ENCODE assay signal across 8 mouse cellular contexts in the genomic region with DNA sequence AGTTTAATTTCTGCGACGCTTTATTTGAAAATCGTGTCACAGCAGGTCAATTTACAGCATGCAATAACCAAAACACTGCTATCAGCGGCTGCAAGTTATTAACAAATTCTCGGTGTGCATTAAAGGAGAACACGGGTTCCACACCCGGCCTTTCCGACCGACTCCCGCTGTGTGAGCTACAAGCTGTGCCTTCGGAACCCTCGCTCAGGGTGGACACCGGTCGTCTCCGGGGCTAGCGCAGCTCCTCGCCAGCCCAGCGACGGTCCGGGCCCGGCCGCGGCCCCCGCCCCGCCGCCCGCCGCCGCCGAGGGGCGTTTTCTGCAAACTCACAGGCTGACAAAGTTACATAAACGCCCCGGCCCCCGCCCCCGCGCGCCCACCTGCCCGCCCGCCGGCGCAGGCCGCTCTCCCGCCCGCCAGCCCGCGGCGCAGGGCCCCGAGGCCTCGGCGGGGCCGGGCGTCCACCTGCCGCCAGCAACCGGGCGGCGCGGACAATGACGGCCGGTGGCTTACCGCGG. TPM values are rescaled to one million over a fixed set of nuclear protein-coding genes. Genes with fewer than 3 reads are reported as not detected.
DNase-seq lines count a peak whose midpoint lies in the region; ATAC-seq and TF ChIP-seq lines count a peak whose summit lies in the region.

No protein-coding gene starts in this region.

- peak; percentile 66 for DNase-seq in adrenal gland, adult 2 months
- peak; percentile 54 to 69 for DNase-seq in heart, postnatal 14 days
- DNase-seq in kidney, postnatal 4 days: peak; percentile 63 to 77
- no peak for DNase-seq in lung, postnatal 0 days (ENCODE audit: low spot score)
- peak; percentile 51 for DNase-seq in right cerebral cortex, postnatal 25 days
- no peak for DNase-seq in T-cell, adult 2 months (ENCODE audit: low spot score)

- H3K4me1 ChIP-seq in embryonic fibroblast, embryonic 13.5 days (ENCODE audit: control insufficient read depth, insufficient read depth, low read length): 0 out of 2 replicates have a peak, but pooled peaks cover 2% of the 10 kb centered on the region
- H3K4me1 ChIP-seq in lung, postnatal 0 days (ENCODE audit: insufficient read depth, low read depth, low read length): peaks cover 11% of the 10 kb centered on the region; the same call in 1 of the 2 replicates

- H3K4me3 ChIP-seq in C2C12 (ENCODE audit: insufficient read depth, poor library complexity, severe bottlenecking): peak overlapping the region; percentile 66
- peak overlapping the region; percentile 67 for H3K4me3 ChIP-seq in embryonic fibroblast, embryonic 13.5 days (ENCODE audit: insufficient read depth, low read length)
- peak overlapping the region; percentile 77 for H3K4me3 ChIP-seq in lung, postnatal 0 days (ENCODE audit: low read depth, low read length)

- H3K79me3 ChIP-seq in C2C12 (ENCODE audit: low read depth): peaks cover 16% of the 10 kb centered on the region

- WGBS in lung, postnatal 0 days: under 1% methylated on average over 39 of the region's 61 CpGs

- intact Hi-C loops in heart, postnatal 14 days (cut with DNase I): loop anchor here (5.0 kb wide), 5 partner anchors 38 to 273 kb away; no protein-coding TSS in a partner anchor

- ATAC-seq in lung, postnatal 0 days: no peak

- H3K36me3 ChIP-seq in C2C12 (ENCODE audit: control insufficient read depth, insufficient read depth): no peaks in the 10 kb centered on the region
- no peaks in the 10 kb centered on the region for H3K36me3 ChIP-seq in lung, postnatal 0 days (ENCODE audit: insufficient read depth, low read length)

- no peak for TF ChIP-seq POLR2A in embryonic fibroblast, embryonic 13.5 days (IDR thresholded peaks at IDR 0.05; ENCODE audit: low read depth, low read length)

- peak overlapping the region; percentile 78 for H3K4me2 ChIP-seq in lung, postnatal 0 days (replicated peaks; ENCODE audit: low read depth, low read length)

- H3K27ac ChIP-seq in embryonic fibroblast, embryonic 13.5 days (ENCODE audit: insufficient read depth, low read length): 0 out of 2 replicates have a peak overlapping the region, but pooled peaks have one; percentile 16
- peak overlapping the region; percentile 94 for H3K27ac ChIP-seq in lung, postnatal 0 days (ENCODE audit: low read length)

- H3K9me3 ChIP-seq in lung, postnatal 0 days (ENCODE audit: low read length): no peaks in the 10 kb centered on the region

- no peak for TF ChIP-seq CTCF in C2C12 (IDR thresholded peaks at IDR 0.05; ENCODE audit: control insufficient read depth, insufficient read depth, insufficient read length)
- TF ChIP-seq CTCF in embryonic fibroblast, embryonic 13.5 days (IDR thresholded peaks at IDR 0.05; ENCODE audit: borderline replicate concordance, insufficient read depth, low read length): no peak
- TF ChIP-seq CTCF in lung, postnatal 0 days (IDR thresholded peaks at IDR 0.05): no peak

- no peak for TF ChIP-seq EP300 in lung, postnatal 0 days (IDR thresholded peaks at IDR 0.05)

- H3K79me2 ChIP-seq in C2C12 (ENCODE audit: control insufficient read depth, insufficient read depth): peaks cover 51% of the 10 kb centered on the region

- H3K9ac ChIP-seq in lung, postnatal 0 days (replicated peaks; ENCODE audit: low read depth): peak overlapping the region; percentile 77

- peak overlapping the region; percentile 85 for H3ac ChIP-seq in C2C12 (ENCODE audit: control insufficient read depth, insufficient read length, low read depth)

- no peaks in the 10 kb centered on the region for H3K27me3 ChIP-seq in C2C12 (ENCODE audit: control insufficient read depth, insufficient read depth, insufficient read length)
- no peaks in the 10 kb centered on the region for H3K27me3 ChIP-seq in lung, postnatal 0 days (replicated peaks; ENCODE audit: insufficient read depth, low read length)

TF ChIP-seq in C2C12, 6 proteins besides CTCF, POLR2A, EP300 and RAD21:
- TF ChIP-seq MAX (IDR thresholded peaks at IDR 0.05) (no peak), CEBPB (IDR thresholded peaks at IDR 0.05; ENCODE audit: low read depth) (no peak), USF1 (IDR thresholded peaks at IDR 0.05; ENCODE audit: low read depth) (no peak), MYOG (IDR thresholded peaks at IDR 0.05; ENCODE audit: control insufficient read depth, extremely low read depth, insufficient read length) (no peak), MYOD1 (IDR thresholded peaks at IDR 0.05; ENCODE audit: control insufficient read depth, insufficient read length, low read depth) (no peak), FOSL1 (IDR thresholded peaks at IDR 0.05; ENCODE audit: insufficient read depth, low read length, poor library complexity, severe bottlenecking) (no peak)

RNA-seq across cellular contexts. Expression of a gene that starts 16.0 kb away (rescaled TPM):
- polyA plus RNA-seq in C2C12 (2012; fragmentation: generic; extraction: Trizol): 9.6 TPM
- total RNA-seq in adrenal gland, adult 2 months (2021): 10 to 100 TPM; 57.4 to 90.9 TPM
- 55.5 and 81.4 TPM in 2 replicates for polyA plus RNA-seq in adrenal gland, adult 2 months (2012; rRNA removed)
- polyA plus RNA-seq in embryonic fibroblast, embryonic 13.5 days (2011; ENCODE audit: insufficient read length, low read depth, missing spikeins): 21.8 and 30.0 TPM in 2 replicates
- 10 to 100 TPM; 35.4 to 36.2 TPM for total RNA-seq in heart, postnatal 14 days (2021)
- 16.3 and 17.1 TPM in 2 replicates for polyA plus RNA-seq in lung, postnatal 0 days (2015; fragmentation: Nextera tagmentation; extraction: Ambion mirVana)

Comparison
In these comparisons a context has a peak if more than half of its experiments do, and no peak if none do; other contexts are left out.
1. DNase-seq: peak in adrenal gland, adult 2 months (single experiment), heart, postnatal 14 days (2 of 2), kidney, postnatal 4 days (2 of 2) and right cerebral cortex, postnatal 25 days (single experiment); none in lung, postnatal 0 days (single experiment) and T-cell, adult 2 months (single experiment).
2. Peak in every context shown above with its lines, with median percentiles within 50 percentile points of each other: H3K4me3 ChIP-seq.